ENCODE assay signal across 14 mouse cellular contexts in the genomic region with DNA sequence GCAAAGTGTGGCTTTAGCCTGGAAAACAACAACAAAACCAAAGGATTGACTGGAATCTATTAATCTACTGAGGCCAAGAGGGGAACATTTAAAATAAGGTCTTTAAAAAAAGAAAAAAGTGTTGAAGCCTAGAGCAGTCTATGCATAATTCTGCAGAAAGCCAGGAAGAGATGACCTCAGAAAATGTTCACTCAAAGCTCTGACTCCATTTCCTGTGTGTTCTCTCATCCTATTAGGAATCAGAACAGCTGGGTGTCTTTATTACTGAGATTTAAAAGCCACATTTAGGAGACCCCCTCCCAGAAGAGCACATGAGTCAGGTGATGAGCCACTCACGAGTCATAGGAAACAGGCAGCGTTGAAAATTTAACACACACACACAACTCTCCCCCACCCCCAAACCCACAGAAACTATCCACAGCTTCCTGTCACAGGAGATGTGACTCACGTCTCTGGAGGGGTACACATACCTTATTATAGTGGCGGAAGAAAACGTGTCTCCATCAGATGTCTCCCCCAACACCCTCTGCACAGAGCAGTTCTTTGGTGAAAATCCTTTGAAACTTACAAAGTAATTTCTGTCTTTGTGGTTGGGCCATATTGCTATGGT.
DNase-seq lines count a peak whose midpoint lies in the region; ATAC-seq and TF ChIP-seq lines count a peak whose summit lies in the region.
"Had no signal": no experiment of that assay in that cellular context is flagged by ENCODE, and none has a peak within 500 bp of the region (broad histone marks: within the 10 kb centered on the region; RNA-seq: fewer than 3 reads in every experiment).

No protein-coding gene starts in this region.

- H3K4me3 ChIP-seq in C2C12 (ENCODE audit: insufficient read depth, poor library complexity, severe bottlenecking): no peak overlapping the region
- H3K4me3 ChIP-seq: embryonic facial prominence, embryonic 13.5 days; neural tube, embryonic 12.5 days had no signal

- H3K27me3 ChIP-seq in C2C12 (ENCODE audit: control insufficient read depth, insufficient read depth, insufficient read length): no peaks in the 10 kb centered on the region
- H3K27me3 ChIP-seq: embryonic facial prominence, embryonic 13.5 days; neural tube, embryonic 12.5 days had no signal

- no peaks in the 10 kb centered on the region for H3K36me3 ChIP-seq in C2C12 (ENCODE audit: control insufficient read depth, insufficient read depth)
- H3K36me3 ChIP-seq: embryonic facial prominence, embryonic 13.5 days; neural tube, embryonic 12.5 days had no signal

- peak; percentile 81 for DNase-seq in Muller cell, postnatal 12 days (ENCODE audit: inconsistent ontology term)
- DNase-seq in thymus, adult 18-20 months: peak; percentile 12 to 47
- no peak for DNase-seq in heart, adult 8-10 months (ENCODE audit: low spot score)
- no peak for DNase-seq in yolk sac, embryonic 10.5 days (ENCODE audit: low spot score)
- DNase-seq in embryo, embryonic 11 days: no peak
- DNase-seq: cerebellum, postnatal 10 days; gastrocnemius, postnatal 14 days; heart, postnatal 10 days had no signal

- no peak for TF ChIP-seq CTCF in C2C12 (IDR thresholded peaks at IDR 0.05; ENCODE audit: control insufficient read depth, insufficient read depth, insufficient read length)

- H3ac ChIP-seq in C2C12 (ENCODE audit: control insufficient read depth, insufficient read length, low read depth): peak overlapping the region; percentile 31

- H3K79me2 ChIP-seq in C2C12 (ENCODE audit: control insufficient read depth, insufficient read depth): peaks cover 11% of the 10 kb centered on the region

- peak; percentile 90 to 92 for ATAC-seq in hematopoietic stem cell, adult 5-6 weeks (replicated peaks in 1 of 2; ENCODE audit: insufficient read depth in 1 of 2, low FRiP score in 2 of 2, low TSS enrichment in 1 of 2, low read depth in 1 of 2, poor library complexity in 2 of 2, severe bottlenecking in 2 of 2)
- ATAC-seq: forebrain, embryonic 16.5 days; intestine, embryonic 16.5 days had no signal

- no peaks in the 10 kb centered on the region for H3K79me3 ChIP-seq in C2C12 (ENCODE audit: low read depth)

TF ChIP-seq in C2C12, 6 proteins besides CTCF, POLR2A, EP300 and RAD21:
- TF ChIP-seq FOSL1 (IDR thresholded peaks at IDR 0.05; ENCODE audit: insufficient read depth, low read length, poor library complexity, severe bottlenecking) (peak; percentile 100), MYOD1 (IDR thresholded peaks at IDR 0.05; ENCODE audit: control insufficient read depth, insufficient read length, low read depth) (peak; percentile 86), USF1 (IDR thresholded peaks at IDR 0.05; ENCODE audit: low read depth) (peak; percentile 64), MAX (IDR thresholded peaks at IDR 0.05) (peak; percentile 89), CEBPB (IDR thresholded peaks at IDR 0.05; ENCODE audit: low read depth) (no peak)

Comparison
In these comparisons a context has a peak if more than half of its experiments do, and no peak if none do; other contexts are left out.
1. DNase-seq: peak in Muller cell, postnatal 12 days (single experiment) and thymus, adult 18-20 months (2 of 2); none in heart, adult 8-10 months (single experiment), yolk sac, embryonic 10.5 days (single experiment) and embryo, embryonic 11 days (single experiment).